Mouse (Mus musculus) brain, adult 10 weeks (tissue): ENCODE measurements around the gene Fate1. TPM values are rescaled to one million over a fixed set of nuclear protein-coding genes. Genes with fewer than 3 reads are reported as not detected.

ENCODE experiments used
- polyA plus RNA-seq: library from polyadenylated mRNA; stranded (reverse); fragments of 350-450 nt; fragmentation: Illumina TruSeq; extraction: RNeasy Lipid Tissue Mini Kit (QIAGEN cat#74804); gene quantifications from one replicate; pipeline ENCODE4 v1.2.3, GENCODE M21; 2015; ENCODE audit warnings: low read depth, low replicate concordance

The Fate1 gene
- not detected for polyA plus RNA-seq

DNA sequence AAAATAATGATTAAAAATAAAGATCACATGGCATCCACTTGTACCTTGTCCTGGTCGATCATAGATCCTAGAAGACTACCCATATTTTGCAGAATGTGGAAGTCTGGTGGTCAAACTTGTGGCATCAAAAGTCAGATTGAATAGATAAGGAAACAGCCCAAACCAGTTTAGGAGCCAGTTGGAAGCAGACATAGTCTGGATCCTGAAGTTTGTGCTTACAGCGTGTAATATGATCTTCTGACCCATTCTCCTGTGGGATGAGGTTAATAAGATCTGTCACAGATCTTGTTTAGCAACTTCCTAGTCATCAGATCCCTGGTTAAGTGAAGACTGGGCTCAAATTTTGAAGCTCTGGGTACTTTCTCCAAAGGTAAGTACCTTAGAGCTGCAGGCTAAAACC, at the start of gene Fate1:
Gene Fate1, plus strand, starts transcription at position 301 of the 400 bp plus-strand sequence.

DNA sequence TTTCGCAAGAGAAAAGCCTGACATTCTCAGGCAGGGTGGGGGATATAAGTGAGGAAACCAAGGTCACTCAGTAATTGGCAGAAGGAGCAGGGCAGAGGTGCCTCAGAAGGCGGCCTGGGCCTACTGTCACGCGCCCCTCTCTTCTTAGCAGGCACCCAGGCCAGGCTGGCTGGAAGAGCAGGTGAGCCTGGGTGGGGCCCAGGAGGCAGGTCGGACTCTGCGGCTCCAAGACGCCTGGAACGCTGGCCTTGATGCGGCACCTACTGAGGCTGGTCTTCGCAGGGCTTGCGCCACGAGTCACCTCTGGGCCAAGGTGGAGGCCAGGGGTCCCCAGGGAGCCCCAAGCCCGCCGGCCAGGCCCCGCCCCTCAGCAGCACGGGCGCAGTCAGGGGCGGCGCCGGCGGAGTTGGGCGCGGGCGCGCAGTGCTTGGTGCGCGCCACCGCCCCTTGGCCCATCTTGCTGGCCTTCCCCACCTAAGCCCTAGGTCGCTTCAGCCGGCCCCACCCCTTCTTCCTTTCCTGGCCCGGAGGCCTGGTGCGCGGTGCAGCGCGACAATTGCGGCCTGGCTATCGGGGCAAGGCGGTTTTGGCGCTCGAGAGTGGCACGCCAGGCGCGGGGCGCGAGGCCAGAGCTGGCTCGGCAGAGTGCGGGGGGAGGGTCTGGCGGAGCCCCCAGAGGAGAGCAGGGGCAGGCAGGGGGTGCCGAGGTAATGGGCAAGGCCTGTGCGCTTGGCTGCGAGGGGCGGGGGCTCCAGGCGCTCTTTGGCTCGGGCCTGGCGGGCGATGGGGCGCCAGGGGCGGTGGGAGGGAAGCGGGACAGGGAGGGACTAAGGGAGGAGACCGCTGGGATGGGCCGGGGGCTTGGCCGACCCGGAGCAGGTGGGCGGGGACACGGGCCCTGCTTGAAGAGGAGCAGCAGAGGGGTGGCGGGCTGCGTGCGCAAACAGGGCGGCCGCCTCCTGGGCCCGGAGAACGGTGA, 10.4 kb upstream of the Fate1 start, which contains the start of gene Prrg3:
Gene Prrg3, plus strand, starts transcription at position 552 of the 979 bp plus-strand sequence.

DNA sequence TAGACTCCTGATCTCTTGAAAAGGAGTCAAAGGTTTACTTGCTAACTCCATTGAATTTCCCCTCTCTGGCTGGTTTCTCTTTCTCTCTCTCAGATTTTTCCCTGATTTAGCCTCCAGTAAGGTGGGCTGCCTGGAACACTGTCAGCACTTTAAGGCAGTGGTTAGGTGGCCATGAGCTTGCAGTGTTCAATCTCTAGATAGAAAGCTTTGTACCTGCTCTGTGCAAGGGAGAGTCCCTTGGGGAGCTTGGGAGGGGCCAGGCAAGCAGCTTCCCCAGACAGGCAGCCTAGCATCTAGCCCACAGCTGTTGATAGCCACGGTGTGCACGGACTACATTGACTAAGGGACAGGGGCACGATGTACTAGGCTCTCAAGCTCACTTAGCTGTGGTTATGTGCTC, 18.8 kb downstream of the Fate1 start, which contains the start of gene Cnga2:
Gene Cnga2, plus strand, starts transcription at position 301 of the 400 bp plus-strand sequence.

Other genes starting within 250 kb of the Fate1 start
- 51.2 TPM for gene Vma21, start 157.1 kb upstream of the Fate1 start, polyA plus RNA-seq
- not detected for gene Gm1141, start 52.0 kb upstream of the Fate1 start, polyA plus RNA-seq
- gene Prrg3, start 10.4 kb upstream of the Fate1 start, polyA plus RNA-seq = 22.5 TPM
- gene Cnga2, start 18.9 kb downstream of the Fate1 start, polyA plus RNA-seq = 0.33 TPM
- gene Magea4, start 249.0 kb downstream of the Fate1 start, polyA plus RNA-seq = not detected